Mouse (Mus musculus) frontal cortex, adult 2 months (tissue): ENCODE data around the gene Sult2b1. TPM values are rescaled to one million over a fixed set of nuclear protein-coding genes. Genes with fewer than 3 reads are reported as not detected.
A peak's percentile ranks its signal among the peaks of the same experiment; 100 is the strongest.

ENCODE experiments used
- DNase-seq, 2 experiments: peaks; one replicate each; pipeline ENCODE4 v3.0.0; 2022; ENCODE audit warnings: low spot score in 1 of 2; ENCODE audit errors: extremely low spot score in 1 of 2
- polyA plus RNA-seq: library from polyadenylated mRNA; depleted of rRNA; stranded (reverse); fragments of >200 nt; gene quantifications from 2 replicates; pipeline ENCODE4 v1.2.3, GENCODE M21; 2012

Sult2b1 gene
- polyA plus RNA-seq, 1 experiment, result 15.2 TPM

DNA sequence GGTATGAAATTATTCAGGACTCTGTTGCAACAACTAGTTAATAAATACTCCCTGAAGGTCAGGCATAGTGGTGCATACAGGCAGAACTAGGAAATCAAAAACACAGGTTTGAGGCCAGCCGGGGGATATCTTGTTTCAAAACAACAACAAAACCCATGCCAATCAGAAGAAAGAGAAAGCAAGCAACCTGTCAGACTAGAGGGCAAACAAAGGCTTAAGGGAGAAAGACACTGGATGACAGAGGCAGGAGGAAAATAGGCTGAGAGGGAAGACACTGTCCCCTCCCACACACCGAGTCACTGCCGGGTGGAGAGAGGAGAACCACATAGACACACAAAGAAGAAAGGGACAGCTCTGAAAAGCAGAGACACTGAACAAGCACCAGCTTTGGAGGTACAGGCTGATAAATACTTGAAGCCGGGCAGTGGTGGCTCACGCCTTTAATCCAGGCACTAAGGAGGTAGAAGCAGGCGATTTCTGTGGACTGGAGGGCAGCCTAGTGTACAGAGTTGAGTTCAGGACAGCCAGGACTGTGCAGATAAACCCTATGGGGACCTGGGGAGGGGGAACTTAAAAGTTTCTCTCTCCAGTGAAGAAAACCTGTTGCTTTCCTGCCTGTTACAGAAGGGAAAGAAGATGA, 70.5 kb downstream of the Sult2b1 start:
- DNase-seq, result no peak

DNA sequence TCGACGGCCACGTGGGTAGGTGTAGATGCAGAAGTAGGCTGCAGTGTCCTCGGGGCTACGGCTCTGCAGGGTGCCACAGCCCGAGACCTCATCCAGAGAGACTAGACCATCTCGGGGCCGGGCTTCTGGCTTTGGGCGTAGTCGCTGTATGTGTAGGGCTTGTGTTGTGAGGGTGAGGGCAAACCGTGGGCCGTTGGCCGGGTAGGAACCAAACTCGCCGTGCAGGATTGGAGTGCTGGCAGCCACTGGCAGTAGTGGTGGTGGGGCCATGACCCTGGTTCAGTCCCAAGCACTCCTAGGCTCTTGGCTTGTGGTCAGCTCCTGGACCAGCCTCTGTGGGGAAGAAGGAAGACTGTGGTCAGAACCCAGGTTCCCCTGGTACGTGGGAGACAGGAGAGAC, 71.1 kb downstream of the Sult2b1 start:
- no peak for DNase-seq

DNA sequence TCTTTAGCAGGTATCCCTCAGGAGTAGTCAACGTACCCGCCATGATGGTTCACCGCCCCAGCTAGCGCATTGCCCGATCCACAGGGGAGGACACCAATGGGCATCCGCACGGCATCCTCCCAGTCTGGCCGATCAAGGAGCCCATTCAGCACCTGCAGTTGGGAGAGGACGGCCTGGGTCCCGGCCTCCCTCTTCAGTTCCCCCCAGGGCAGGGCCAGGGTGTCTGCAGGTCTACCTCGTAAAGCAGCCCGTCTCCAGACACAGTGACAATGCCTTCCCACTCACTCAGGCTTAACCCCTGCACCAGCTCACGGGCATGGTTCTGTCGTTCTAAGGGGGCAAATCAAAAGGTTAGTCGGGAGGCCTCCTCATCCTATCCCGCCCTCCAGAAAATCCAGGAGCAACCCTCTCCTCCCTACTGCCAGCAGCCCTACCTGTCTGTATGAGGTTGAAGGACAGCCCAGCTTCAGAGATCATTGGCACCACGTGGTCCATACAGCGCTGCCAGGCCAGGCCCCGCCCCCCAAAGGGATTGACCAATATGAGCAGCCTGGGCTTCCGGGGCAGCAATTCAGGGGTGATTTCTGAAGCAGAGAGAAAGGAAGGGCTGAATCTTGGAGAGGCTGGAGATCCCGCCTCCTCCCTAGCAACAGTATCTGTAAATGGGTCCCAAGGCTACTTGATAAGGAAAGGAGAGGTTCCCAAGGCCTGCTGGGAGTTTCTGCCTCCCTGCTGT, 72.3 kb downstream of the Sult2b1 start:
- DNase-seq, result no peak

DNA sequence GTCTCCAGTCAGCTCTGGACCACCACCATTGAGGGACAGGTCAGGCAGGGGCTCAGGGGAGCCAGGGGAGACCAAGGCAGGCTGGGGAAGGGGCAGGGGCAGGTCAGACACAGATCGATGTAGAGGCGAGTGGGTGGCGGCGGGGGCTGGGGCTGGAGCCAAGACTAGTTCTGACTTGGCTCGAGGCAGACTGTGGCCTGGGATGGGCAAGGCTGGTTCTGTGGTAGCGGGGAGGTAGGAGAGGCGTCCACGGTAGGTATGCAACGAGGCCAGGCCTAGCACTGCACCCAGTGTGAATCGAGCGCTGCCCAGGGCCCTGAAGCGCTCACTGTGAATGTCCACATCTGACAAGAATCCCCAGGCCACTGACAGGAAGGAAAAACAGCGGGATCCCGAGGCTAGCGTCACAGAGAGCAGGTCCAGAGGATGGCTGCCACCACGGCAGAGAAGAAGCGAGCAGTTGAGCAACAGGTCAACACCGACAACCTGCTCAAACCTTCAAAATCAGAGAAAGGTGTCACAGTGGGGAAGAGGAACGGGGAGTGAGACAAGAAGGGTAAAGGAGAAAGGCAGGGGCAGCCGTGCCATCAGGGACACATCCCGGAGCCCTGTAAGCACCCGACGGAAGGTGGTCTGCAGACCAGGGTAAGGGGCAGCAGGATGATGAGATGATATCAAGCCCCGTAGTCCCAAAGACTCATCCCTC, 73.0 kb downstream of the Sult2b1 start:
- no peak for DNase-seq

DNA sequence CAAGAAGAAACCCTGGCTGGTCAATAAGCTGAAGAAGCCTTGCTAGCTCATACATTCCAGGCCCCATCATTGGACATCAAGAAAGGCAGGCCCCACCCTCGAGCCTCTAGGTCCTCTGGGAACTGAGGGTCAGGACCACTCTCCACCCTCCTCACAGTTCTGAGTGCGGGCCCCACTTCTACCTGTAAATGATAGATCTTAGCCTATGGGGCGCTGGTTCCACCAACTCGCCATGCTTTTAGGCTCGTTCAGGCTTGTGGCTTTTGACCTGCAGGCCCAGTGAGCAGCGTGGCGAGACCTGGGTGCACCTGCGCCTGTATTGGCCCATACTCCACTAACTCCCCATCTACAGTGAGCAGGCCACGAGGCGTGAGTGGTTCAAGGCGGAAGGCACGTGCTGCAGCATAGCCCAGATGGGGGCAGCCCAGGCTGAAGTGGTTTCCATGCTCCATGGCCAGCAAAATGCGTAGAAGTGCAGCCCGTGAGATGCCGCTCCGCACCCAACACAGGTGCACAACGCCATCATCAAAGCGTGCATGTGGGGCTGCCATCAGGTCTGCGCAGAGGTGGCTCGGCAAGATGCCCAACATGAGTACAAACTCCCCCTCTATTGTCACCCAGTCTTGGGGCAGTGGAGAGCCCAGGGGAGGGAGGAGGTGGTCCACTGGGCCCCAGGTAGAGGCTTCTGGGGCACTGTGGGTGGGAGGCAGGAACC, 73.8 kb downstream of the Sult2b1 start:
- no peak for DNase-seq

DNA sequence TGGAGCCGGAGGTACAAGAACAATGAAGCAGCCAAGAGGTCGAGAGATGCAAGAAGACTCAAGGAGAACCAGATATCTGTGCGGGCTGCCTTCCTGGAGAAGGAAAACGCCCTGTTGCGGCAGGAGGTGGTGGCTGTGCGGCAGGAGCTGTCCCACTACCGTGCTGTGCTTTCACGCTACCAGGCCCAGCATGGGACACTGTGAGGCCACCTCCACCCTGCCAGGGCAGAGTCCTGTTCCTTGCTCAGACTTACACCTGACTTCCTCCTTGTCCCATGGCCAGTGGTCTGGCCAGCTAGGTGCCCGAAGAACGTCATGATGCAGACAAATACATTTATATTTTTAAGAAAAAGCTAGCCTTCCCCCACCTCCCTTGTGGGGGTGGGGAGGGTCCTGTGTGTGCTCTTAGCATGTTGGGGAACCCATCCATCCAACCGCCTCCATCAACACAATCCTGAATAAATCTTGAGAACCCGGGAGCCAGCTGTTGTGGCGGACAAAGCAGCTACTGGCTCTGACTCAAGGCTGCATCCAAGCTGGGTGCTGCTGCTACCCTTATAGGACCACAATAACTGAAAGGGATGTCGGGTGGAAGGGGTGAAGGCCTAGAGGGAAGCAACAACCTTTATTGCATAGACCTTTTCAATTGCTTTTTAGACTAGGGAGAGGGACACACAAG, 74.7 kb downstream of the Sult2b1 start:
- DNase-seq, result no peak

DNA sequence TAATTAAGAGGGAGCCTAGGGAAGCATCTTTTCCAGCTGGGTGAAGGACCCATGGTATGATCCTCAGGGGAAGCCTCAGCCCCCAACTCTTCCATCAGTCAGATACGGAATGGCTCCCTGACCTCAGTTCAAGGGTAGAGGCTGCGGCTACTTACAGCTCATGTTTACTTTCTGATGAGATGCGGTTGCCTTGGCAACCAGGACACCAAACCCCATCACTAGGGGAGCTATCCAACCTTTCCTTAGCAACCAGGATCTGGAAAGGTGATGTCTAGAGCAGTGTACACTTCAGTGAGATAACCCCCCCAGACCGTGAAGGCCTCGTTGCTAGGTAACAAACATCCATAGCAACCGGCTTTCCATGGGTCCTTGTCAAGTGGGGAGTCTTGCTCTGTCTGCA, 75.4 kb downstream of the Sult2b1 start:
- peak in 1 of 2 experiments; percentile 50 for DNase-seq

DNA sequence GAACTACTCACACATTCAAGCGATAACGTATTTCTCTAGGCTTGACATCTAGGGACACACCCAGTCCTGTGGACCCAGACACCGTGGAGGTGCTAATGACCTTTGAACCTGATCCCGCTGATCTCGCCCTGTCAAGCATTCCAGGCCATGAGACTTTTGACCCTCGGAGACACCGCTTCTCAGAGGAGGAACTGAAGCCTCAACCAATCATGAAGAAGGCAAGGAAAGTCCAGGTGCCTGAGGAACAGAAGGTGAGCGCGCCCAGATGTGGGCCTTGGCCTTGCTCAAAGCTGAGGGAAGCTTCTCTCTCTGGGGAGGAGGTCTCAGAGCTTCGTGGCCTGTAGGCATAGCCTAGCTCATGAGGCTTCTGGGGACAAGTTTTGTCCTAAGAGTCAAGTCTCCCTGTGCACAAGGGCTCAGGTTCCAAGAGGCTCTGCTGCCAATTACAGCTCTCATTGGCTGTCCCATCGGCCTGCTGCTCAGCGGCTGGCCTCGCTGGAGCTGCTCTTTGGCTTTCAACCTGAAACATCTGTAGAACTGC, 76.2 kb downstream of the Sult2b1 start:
- peak in 1 of 2 experiments; percentile 43 for DNase-seq

DNA sequence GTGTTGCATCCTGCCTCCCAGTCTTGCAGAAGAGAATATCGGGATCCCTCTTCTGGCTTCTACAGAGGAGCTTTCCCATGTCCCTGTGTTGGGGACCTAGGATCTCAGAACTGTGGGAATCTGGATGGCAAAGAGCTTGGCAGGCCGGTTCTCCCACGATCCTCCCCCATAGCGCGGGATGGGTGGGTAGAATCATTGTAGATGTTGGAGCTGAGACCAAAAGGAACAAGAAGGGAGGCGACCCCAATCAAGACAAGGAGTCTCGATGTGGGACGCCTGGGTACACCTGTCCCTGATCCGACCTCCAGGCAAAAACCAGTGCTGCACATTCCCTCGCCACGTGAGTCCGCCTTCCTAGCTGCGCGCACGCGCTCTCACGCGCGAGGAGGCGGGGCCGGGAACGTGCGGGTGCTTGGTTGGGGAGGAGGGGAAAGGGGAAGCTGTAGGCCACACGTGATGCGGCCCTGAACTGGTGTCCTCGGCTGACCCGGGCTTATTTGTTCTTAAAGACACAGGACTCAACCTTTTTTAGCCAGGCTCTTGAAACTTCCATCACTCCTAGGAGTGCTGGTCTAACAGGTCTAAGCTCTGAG, 77.0 kb downstream of the Sult2b1 start:
- peak; percentile 92 to 97 for DNase-seq

DNA sequence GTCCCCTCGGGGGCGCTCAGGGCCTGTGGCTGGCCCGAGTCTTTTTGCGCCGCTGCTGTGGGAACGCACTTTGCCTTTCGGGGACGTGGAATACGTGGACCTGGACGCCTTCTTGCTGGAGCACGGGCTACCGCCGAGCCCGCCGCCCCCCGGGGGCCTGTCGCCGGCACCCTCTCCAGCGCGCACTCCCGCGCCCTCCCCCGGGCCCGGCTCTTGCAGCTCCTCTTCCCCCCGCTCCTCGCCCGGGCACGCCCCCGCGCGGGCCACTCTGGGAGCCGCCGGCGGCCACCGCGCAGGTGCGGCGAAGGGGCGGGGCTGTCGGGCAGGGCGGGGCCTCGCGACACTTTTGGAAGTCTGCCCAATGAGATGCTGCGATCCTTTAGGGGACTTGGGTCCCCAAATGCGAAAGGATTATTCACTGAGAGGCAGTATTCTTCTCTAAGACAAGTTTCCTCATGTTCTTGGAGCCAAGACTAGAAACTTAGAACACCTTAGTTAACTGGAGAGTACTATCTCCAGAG, 77.7 kb downstream of the Sult2b1 start:
- peak; percentile 57 to 82 for DNase-seq

DNA sequence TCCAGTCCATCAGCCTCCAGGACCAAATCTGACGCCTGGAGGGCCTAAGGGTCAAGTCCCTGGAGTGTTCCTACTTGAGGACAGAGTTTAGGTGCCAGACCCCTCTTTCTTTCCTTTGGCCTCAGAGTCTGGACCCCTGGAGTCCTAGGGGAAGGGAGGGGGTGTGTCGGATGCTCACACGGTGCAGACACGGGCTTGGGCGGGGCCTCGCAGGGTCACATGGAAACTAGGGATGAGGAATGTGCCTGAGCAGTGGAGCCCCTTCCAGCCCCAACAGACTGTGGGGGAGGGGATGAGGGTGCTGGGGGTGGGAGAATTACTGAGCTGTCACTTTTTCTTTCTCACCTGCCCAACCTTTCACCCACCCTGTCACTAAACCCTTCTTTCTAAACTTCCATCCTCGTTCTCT, 78.6 kb downstream of the Sult2b1 start:
- DNase-seq, result peak; percentile 76 to 85

DNA sequence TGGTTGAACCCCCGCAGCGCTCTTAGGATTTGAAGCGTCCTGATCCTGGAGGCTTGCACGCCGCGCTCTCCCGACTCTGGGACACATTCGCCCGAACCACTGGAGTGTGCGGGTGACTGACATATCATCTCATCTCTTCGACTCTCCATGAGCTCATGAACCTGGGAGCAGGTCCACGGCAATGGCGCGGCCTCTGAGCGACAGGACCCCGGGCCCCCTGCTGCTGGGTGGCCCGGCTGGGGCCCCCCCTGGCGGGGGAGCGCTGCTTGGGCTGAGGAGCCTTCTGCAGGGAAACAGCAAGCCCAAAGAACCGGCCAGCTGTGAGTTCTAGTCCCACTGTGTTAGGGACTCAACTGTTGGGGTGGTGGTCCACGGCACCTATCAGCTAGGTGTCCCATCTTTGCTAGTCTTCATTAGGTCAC, 79.0 kb downstream of the Sult2b1 start:
- DNase-seq, result no peak

DNA sequence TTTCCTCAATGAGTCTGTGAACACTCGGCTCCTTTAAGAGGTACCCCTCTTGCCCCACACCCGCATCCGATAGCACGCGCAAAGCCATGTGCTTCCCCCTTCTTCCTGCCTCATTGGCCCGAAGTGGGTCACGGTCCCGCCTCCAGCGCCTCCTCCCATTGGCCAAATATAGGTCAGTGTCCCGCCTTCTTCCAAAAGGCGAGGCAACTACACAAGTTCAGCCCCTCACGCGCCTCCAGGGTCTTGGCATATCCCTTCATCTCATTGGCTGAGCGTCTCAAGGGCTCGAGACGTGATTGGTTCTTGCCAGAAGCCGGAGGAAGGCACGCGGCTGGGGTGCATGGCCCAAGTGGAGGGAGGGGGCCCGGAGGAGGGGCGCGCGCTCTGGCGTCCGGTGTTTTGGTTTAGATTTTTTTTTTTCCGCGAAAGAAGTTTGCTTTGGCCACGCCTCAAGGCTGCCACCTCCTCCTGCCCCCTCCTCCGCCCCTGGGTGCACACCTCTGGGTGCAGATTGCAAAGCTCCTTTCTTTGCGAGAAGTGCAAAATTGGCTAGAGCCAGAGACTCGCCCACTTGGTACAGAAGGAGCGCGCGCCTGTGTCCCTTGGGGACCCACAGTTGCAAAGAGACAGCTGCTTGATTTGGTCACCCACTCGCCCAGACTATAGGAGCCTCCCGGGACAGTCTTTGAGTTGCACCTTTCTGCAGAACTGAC, 79.6 kb downstream of the Sult2b1 start, which contains the start of gene Dbp:
Dbp (plus strand) TSS at position 359 of the 713 bp plus-strand sequence.
- peak; percentile 100 for DNase-seq

DNA sequence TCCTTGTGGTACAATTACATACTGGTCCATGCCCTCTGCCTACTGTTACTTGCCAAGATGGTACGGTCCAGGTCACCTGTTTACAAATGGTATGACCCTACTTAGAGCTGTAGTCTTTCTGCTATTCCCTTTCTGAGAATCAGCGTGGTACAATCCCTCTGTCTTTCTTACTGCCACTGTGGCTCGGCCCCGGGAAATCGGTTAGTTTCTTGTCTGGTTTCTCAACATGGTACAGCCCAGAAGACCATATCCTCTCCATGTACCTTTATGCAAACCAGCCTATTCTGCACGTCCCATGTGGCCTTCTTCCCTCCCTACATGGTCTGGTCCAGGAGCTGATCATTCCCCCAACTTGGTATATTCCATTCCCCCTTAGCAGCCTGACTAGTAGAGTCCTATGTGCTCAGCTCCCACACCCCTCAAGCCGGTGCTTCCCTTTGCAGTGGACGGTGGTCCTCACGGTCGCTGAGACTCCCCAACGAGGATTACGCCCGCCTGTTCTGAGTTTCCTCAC, 80.4 kb downstream of the Sult2b1 start:
- DNase-seq, result peak; percentile 89 to 90

DNA sequence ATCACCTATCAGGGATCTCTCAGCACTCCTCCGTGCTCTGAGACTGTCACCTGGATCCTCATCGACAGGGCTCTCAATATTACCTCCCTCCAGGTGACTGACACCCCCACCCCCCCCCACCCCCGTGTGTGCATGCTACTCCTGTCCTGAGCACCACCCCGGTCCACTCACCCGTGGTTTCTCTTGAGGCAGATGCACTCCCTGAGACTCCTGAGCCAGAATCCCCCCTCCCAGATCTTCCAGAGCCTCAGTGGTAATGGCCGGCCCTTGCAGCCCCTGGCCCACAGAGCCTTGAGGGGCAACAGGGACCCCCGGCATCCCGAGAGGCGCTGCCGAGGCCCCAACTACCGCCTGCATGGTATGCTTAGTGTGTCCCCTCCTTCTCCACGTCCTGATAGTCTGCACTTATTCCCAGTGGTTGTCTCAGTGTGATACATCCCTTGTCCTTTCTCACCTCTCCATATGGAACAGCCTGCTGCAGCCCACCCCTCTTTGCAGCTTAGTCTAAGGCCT, 80.9 kb downstream of the Sult2b1 start:
- DNase-seq, result no peak

DNA sequence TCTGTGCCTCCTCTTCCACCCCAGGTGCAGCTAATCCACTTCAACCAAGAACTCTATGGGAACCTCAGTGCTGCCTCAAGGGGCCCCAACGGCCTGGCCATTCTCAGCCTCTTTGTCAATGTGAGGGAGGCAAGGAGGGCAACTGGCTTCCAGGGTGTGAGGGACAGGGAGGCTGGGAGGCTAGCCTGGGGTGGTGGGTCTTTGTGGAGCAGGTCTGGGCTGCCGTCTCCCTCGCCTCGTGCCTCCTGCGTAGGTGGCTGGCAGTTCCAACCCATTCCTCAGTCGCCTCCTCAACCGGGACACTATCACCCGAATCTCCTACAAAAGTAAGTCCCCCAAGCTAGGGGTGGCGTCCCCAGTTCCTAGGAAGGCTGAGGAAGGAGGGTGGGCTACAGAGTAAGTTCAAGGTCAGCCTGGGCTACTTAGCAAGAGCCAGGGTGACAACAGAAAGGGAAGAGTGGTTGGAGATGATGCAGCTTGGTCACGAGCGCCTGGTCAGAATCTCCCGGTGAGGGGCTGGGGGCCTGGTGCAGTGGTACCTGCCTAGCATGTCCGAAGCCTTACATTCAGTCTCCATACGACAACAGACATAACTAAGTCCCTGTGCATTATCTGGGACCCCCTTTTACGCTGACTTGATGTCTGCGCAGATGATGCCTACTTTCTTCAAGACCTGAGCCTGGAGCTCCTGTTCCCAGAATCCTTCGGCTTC, 81.5 kb downstream of the Sult2b1 start:
- DNase-seq, result no peak

DNA sequence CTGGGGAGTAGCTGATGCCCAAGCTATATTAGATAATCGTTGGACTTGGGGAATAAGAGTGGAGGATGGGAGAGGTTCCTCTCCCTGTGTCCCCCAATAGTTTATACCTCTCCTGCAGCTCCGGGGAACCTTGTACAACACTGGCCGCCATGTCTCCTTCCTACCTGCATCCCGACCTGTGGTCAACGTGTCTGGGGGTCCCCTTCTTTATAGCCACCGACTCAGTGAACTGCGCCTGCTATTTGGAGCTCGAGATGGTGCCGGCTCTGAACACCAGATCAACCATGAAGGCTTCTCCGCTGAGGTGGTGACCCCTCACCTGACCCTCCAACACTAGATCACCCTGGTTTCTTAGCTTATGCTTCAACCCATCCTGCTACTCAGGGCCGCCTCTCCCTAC, 82.2 kb downstream of the Sult2b1 start:
- no peak for DNase-seq

DNA sequence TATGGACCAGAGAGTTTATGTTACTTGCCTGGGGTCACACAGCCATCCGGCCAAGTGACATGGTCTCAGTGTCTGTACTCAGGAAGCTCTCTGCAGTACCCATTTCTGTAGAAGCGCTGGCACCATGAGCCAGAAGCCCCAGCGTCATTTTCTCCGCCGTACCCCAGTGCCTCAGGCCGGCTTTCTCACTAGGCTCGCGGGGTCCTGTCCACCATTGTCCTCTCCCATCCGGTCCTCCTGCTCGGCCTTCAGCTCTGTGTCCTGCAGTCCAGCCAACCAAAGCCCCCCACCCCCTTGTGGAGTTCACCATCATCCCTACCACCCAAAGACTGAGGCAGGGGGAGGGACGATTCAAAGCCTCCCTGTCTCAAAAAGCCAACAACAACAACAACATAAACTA, 82.9 kb downstream of the Sult2b1 start:
- DNase-seq, result no peak
